Mouse (Mus musculus): ENCODE measurements around the gene Anapc15-ps.

- TF ChIP-seq CTCF (IDR thresholded peaks at IDR 0.05; ENCODE audit: low read depth, low read length) = no peak
- TF ChIP-seq POLR2A (IDR thresholded peaks at IDR 0.05; ENCODE audit: borderline replicate concordance, low read depth, low read length) = no peak
Observed at GRCm38 (mm10) chr10:95709143-95709880, 36.1 kb upstream of the Anapc15-ps start.
